Mouse (Mus musculus) testis, adult 2 months (tissue): ENCODE results near the gene Gm20388.

Experiments
- CTCF ChIP-seq: fragments of 200-500 bp; IDR thresholded peaks from 2 replicates; pipeline ENCODE4 v1.5.1; 2012; ENCODE audit warnings: low read depth, mild to moderate bottlenecking, inconsistent platforms, low read length, moderate library complexity; ENCODE audit not compliant: control insufficient read depth, insufficient read depth, insufficient replicate concordance
- POLR2A ChIP-seq: fragments of 200-500 bp; IDR thresholded peaks from 2 replicates; pipeline ENCODE4 v1.6.1; 2012; ENCODE audit warnings: low read depth, mild to moderate bottlenecking, inconsistent platforms, low read length, moderate library complexity; ENCODE audit not compliant: control insufficient read depth

GRCm38 (mm10) chr8:119897069-119897468, 13.6 kb upstream of the Gm20388 start:
- TF ChIP-seq POLR2A (no peak), CTCF (no peak)
